Mouse (Mus musculus) splenic B cell, adult 2 months (primary cell): Measurements from ENCODE around the gene B3gnt3.

Source experiments
- DNase-seq: peaks from one replicate; pipeline ENCODE4 v3.0.0-alpha.2; 2011; ENCODE audit warnings: low read depth, low spot score
- H3K27me3 ChIP-seq: 2 replicates; pipeline ENCODE4 v1.6.1; 2012; ENCODE audit warnings: mild to moderate bottlenecking, low read length, moderate library complexity, mixed read lengths; ENCODE audit not compliant: control insufficient read depth, poor library complexity, insufficient read depth, severe bottlenecking
- H3K36me3 ChIP-seq: 2 replicates; pipeline ENCODE4 v1.6.1; 2012; ENCODE audit warnings: mild to moderate bottlenecking, low read length, moderate library complexity, mixed read lengths; ENCODE audit not compliant: control insufficient read depth, poor library complexity, insufficient read depth, severe bottlenecking

Gene B3gnt3

DNA sequence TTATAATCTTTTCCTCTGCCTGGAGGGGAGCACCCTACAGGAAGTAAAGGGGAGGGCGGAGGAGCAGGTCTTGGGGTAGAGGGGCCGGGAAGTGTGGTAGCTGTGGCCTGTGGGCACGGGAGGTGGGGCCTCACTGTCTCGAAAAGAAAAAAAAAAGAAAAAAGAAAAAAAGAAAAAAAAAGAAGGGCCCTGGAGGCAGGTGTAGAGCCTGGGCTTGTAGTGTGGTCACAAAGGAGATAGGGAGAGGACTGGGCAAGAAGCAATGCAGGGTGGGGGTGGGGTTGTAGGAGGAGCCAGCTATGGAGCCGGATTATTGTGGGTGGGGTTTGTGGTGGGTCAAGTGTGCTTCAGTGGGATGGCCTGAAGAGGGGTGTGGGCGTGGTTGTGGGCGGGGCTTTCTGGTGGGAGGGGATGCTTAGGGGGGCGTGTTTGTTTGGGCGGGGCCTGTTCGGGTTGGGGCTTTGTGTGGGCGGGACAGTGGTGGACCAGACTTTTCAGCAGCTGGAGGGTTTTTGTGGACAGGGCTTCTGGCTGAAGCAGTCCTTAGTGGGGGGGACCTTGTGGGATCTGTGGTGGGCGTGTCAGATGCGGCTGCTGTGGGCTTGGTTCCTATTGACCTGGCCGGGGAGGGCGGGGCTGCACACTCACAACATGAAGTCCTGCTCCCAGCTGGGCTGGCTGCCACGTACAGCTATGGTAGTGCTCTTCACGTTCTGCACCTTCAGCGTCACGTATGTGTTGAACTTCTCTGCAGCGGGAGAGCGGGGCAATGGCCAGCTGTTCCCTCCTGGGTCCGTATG, 36.1 kb downstream of the B3gnt3 start:
- H3K36me3 ChIP-seq: no peaks in the 10 kb centered on the region
- H3K27me3 ChIP-seq: no peaks in the 10 kb centered on the region
- peak; percentile 71 for DNase-seq

DNA sequence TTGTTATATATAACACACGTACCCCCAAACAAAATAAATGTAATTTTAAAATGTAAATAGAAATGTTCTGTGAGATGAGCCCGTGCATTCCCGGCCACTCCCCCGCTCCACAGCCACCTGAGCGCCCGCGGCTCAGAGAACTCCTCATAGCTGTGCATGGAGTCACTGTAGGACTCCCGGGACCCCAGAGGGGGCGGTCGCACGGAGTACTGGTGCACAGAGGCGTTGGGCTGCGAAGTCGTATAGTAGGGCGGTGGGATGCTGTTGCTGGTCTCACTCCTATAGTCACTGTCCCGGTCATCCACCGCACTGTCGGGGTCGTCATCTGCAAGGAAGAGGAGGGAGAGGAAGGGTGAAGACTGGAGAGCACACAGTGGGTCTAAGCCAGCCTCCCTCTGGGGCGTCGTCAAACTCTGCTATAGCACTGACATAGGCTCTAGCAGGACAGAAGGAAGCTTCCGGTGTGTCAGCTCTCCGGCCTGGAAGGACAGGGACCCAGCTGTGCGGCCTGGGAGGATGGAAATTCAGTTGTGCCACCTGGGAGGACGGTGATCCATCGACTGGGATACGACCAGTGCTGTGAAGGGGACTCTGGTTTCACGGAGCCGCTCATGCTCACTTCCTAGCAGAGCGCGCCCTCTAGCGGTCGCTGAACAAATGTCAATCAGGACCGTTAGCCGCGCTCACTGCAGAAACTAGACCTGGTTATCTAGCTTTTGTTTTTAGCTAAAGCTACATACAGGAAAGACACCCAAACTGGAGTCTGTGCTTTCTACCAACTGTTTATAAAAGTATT, 41.1 kb downstream of the B3gnt3 start:
- DNase-seq: peak; percentile 90
- H3K27me3 ChIP-seq: no peaks in the 10 kb centered on the region
- H3K36me3 ChIP-seq: no peaks in the 10 kb centered on the region

GRCm38 (mm10) chr8:71659751-71660150, 41.8 kb downstream of the B3gnt3 start:
- DNase-seq: no peak
- Histone ChIP-seq H3K27me3 (no peaks in the 10 kb centered on the region), H3K36me3 (no peaks in the 10 kb centered on the region)

DNA sequence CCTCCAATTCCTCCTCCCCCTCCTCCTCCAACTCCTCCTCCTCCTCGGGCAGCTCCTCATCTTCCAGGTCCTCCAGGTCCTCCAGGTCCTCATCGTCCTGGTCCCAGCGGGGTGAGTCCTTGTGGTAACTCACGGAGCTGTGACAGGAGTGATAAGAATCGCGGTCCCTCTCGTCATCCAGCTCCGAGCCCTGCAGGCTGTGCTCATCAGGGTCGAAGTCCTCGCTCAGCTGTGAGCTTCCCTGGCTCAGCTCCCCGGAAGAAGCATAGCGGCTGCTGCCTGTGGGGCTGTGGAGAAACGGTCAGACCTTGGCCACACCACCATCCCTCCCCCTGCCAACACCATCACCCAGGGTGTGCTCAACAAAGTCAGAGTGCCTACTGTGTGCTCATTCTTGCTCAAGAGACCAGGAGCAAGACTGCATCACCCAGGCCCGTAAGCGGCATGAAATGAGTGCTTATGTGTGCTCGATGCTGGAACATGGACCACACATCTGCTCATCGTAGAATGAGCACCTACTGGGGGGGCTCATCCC, 43.0 kb downstream of the B3gnt3 start:
- DNase-seq: no peak
- Histone ChIP-seq H3K27me3 (no peaks in the 10 kb centered on the region), H3K36me3 (no peaks in the 10 kb centered on the region)

- Histone ChIP-seq H3K27me3 (no peaks in the 10 kb centered on the region), H3K36me3 (no peaks in the 10 kb centered on the region)
- DNase-seq: no peak
Observed at GRCm38 (mm10) chr8:71657816-71658215, 43.8 kb downstream of the B3gnt3 start.

DNA sequence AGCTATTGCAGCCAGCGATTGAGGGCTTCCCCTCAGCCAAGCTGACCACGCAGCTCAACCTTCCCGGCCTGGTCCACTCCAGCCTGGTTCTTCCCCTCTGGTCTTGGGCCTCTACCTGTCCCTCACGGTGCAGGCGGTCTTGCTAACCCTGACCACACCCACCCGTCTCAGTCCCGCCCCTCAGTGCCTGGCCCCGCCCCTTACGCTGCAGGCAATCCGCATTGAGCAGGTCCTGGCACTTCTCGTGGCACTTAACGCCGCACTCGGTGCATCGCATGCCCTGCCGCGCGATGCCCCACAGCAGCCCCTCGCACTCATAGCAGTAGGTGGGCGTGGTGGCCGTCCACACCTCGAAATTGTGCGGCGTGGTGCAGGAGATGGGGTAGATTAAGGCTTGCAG, 47.0 kb downstream of the B3gnt3 start:
- no peaks in the 10 kb centered on the region for H3K36me3 ChIP-seq
- no peaks in the 10 kb centered on the region for H3K27me3 ChIP-seq
- DNase-seq: peak; percentile 65

DNA sequence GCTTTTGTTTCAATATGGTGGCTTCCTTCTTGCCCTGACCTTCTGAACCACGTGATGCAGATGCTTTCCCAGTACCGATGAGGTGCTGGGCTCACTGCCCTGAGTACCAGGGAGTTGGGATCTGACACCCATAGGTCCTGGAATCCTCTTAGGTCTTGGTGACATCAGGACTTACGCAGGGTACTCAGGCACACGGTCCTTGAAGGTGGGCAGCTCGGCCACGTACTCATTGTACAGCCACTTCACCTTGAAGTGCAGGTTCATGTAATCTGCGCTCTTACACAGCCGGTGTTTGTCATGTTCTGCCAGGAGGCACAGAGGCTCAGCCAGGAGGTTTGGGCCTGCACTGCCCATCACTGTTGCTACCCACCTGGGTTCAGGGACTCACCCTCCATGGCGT, 56.1 kb downstream of the B3gnt3 start:
- DNase-seq: no peak
- Histone ChIP-seq H3K36me3 (no peaks in the 10 kb centered on the region), H3K27me3 (no peaks in the 10 kb centered on the region)
